Mouse (Mus musculus): ENCODE results near the gene Zdhhc11.
"Not testable (repeated sequence)": the region's sequence is repeated elsewhere in the genome, so short reads cannot be mapped to it uniquely, and the experiment has no call there.

- TF ChIP-seq POLR2A (IDR thresholded peaks at IDR 0.05; ENCODE audit: borderline replicate concordance, insufficient read depth, low read length); CTCF (IDR thresholded peaks at IDR 0.05; ENCODE audit: borderline replicate concordance, insufficient read depth, low read depth, low read length): not testable (repeated sequence)
These were observed 55.4 kb downstream of the Zdhhc11 start for GRCm38 (mm10) chr13:74019006-74019405.

All from cerebellum, adult 2 months (tissue).